Mouse (Mus musculus) kidney, postnatal 14 days (tissue): Measurements from ENCODE around the gene Tmem189.

ENCODE experiments used
- DNase-seq: peaks from one replicate; pipeline ENCODE4 v3.0.0; 2022; ENCODE audit warnings: mixed read lengths

Tmem189 gene

DNA sequence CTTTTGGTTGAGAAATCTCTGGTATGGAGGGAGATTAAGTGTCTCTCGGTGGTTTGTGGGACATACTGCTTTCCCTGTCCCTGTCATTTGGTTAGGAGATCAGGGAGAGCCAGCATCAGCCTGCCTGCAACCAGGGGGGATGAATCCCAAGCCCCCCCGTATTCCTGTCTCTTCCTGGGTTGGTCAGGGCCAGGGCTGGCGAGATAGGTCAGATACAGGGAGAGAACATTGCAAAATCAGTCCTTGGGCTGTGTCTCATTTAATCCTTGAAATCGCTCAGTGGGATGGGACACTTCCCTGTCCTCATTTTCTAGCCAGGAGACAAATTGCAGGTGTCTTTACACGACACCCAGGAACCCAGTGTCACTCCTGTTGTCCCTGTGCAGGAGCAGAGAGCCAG lies 10.4 kb upstream of the Tmem189 start:
- no peak for DNase-seq

DNA sequence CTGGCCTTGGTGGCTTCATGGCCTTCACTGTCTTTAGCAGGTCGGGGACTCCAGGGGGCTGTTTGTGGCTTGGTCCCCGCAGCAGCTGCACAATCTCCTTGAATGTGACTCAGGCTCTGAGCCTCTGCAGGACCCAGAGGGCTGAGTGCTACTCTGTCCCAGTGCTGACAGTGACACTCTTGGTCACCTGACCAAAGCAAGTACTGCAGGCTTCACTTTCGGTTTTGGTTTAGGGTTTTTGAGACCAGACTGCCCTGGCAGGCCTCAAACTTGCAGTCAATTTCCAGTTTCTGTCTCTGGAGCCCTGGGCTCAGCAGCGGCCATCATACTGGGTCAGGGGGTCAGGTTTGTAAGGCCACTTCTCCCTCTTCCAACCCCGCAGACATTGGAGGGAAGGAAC lies 8.3 kb upstream of the Tmem189 start:
- DNase-seq = peak; percentile 72

DNA sequence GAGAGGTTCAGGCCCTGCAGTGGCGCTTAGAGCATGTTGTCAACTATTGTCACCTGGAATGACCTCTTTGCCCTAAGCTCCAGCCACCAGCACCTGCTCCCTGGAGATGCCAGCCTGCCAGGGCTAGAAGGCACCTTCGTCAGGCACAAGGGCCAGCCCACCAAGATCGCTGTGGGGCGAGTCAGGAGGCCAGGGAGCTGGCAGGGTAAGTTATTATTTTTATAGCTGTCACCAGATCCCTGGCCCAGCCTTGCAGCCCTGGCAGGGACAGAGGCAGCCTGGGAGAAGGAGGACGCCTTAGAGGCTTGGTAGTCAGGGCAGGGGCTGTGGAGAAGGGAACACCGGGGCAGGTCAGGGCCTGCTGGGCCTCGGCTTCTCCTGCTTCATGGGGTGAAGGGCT lies 6.5 kb upstream of the Tmem189 start:
- no peak for DNase-seq

DNA sequence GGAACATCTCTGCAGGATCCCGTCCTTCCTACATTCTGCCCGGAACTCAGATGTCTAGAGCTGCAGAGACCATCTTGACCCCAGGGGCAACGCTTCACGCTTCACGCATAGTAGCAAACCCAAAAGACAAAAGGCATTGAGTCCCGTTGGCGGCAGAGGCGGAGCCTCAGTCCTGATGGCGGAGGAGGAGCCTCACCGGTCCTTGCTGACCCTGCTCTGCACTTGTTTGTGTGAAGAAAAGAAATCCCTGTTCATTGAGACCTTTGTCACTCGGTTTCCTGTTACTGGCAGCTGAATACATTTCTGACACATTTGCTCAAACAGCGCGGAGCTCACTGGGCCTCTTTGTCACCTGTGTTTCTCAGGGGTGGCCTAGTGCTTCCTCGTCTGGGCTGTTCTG lies 5.9 kb upstream of the Tmem189 start:
- DNase-seq = no peak

- DNase-seq = no peak
Measured at GRCm38 (mm10) chr2:167694963-167695362, 5.3 kb upstream of the Tmem189 start.

- no peak for DNase-seq
Measured at GRCm38 (mm10) chr2:167694244-167694643, 4.6 kb upstream of the Tmem189 start.

GRCm38 (mm10) chr2:167693540-167693939 lies 3.9 kb upstream of the Tmem189 start:
- no peak for DNase-seq

DNA sequence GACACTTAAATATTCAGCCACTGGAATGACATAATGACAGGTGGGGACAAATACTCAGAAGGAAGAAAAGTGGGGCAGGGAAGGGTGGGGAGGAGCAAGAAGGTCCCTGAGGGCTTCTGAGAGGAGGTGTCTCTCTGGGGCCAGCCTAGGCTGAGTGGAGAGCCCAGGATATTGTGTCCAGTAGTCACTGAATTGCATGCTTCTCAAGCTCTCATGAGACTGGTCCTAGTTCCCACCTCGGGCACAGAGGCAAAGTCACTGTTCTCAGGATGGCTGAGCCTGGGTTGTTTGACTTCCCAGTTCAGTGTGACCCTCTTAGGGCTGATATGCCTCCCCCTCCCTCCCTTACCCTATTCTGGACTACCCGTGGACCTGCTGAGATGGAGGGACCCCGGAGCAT lies 3.2 kb upstream of the Tmem189 start:
- no peak for DNase-seq

- DNase-seq = no peak
Measured at GRCm38 (mm10) chr2:167691871-167692661, 2.4 kb upstream of the Tmem189 start.

DNA sequence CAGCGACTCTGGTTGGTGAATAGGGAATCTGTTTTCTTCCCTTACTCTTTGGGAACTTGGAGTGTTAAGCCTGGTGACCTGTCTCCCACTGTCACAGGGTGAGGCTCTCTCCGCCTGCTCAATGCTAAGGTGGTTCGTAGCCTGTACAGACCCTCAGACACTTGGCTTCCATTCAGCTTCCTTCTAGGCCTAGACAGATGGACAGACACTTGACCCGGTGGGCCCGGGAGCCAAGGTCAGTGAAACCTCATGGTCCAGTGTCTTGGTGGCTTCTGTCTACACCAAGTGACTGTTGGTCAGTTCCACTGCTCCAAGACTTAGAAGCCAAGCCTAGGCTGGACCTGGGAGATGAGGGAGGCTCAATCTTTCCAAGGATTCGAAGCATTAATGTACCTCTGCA lies 1.8 kb upstream of the Tmem189 start:
- no peak for DNase-seq

DNA sequence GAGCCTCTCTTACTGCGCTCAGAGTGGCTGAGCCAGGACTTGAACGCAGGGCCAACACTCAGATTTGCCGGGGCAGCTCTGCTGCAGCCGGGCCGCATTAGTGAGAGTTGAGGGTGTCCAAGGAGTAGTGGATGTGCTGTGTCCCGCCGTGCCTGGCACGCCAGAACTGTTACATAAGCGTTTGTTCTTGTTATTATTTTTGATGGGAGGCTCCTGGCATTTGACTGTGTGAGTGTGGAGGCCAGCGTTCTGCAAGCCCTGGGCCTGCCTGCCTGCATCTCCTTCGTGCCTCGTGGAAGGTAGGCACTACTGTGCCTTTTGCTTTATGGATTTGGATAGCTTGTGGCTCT lies 1.3 kb upstream of the Tmem189 start:
- DNase-seq = no peak

GRCm38 (mm10) chr2:167690219-167690961 lies 768 bp upstream of the Tmem189 start:
- no peak for DNase-seq

- peak; percentile 93 for DNase-seq
Measured at GRCm38 (mm10) chr2:167688498-167689451, 847 bp downstream of the Tmem189 start, which contains the start of gene Cebpb. Gene Cebpb (plus strand): TSS chr2:167688915.

GRCm38 (mm10) chr2:167688126-167688497 lies 1.5 kb downstream of the Tmem189 start:
- DNase-seq = no peak

DNA sequence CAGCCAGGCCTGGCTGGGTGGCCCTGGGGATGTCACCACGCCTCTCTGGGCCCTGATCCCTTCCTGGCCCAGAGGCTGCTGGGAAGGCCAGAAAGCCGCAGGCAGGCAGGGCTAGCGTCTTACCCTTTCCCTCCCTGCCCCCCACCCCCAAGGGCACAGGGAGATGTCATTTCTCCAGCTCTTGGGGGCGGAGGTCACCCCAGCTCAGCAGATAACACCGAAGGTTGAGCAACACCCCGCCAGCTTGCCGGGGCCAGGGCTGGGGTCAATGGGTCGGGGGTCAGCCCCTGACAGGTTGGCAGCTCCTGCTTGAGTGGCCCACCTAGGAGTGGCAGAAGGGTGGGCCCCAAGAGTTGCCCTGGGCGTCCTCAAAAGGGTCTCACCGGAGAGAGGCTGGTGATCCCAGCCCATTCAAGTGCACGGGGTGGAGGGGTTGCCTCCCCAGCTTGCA lies 1.9 kb downstream of the Tmem189 start:
- DNase-seq = no peak

DNA sequence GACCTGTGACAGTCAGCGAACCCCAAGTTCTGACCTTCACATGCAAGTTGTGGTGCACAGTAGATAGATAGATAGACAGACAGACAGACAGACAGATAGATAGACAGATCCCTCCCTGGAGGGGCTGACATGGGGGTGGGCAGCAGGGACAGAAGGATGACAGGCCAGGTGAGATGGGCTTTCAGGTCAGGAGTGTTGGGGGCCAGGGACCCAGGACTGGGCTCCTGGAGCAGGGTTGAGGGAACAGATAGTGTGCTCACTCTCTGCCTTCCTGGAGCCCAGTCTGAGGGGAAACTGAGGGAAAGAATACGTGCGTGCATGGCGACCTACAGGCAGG lies 2.4 kb downstream of the Tmem189 start:
- DNase-seq = no peak

- no peak for DNase-seq
Measured at GRCm38 (mm10) chr2:167686382-167687249, 3.0 kb downstream of the Tmem189 start.

DNA sequence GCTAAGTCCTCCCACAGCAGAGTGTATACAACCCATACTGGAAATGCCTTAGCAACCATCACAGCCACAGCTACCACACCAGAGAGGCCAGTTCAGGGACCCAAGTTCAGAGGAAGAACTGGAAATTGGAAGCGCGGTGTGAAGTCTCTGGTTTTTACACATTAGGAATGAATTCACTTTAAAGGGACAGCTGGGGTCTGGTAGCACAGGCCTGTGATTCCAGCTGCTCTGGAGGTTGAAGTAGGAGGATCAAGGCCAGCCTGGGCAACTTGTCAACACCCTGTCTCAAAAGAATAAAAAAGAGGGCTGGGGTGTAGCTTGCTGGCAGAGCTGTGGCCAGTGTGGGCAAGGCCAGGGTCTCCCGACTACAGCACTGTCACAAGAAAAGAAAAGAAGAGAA lies 3.8 kb downstream of the Tmem189 start:
- DNase-seq = no peak

DNA sequence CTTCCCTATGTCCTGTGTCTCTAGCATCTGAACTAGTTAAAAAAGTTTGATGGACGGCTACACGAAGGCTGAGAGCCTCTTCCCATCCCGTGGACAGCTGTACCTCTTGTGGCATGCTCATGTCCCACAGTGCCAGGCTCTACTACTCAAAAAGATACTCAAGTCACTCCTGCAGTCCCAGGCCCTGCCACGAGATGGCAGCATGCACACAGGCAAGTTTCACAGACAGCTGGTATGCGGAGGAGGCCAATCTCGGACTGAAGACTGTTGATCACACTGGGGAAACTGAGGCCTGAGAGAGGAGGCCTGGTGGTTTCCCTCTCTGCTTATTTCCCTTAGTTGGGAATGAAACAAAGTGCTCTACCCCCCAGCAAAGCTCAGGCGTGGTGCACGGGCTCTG lies 4.5 kb downstream of the Tmem189 start:
- DNase-seq = peak; percentile 95

GRCm38 (mm10) chr2:167683721-167684120 lies 5.9 kb downstream of the Tmem189 start:
- no peak for DNase-seq

GRCm38 (mm10) chr2:167680657-167681056 lies 9.0 kb downstream of the Tmem189 start:
- DNase-seq = peak; percentile 65

GRCm38 (mm10) chr2:167679902-167680430 lies 9.7 kb downstream of the Tmem189 start:
- DNase-seq = peak; percentile 86
